Mouse (Mus musculus) adrenal gland, postnatal 36 days (tissue): ENCODE data around the gene Hunk. TPM values are rescaled to one million over a fixed set of nuclear protein-coding genes. Genes with fewer than 3 reads are reported as not detected.

ENCODE experiments used
- total RNA-seq, 2 experiments: library from RNA; stranded (reverse); gene quantifications; 2 replicates each; pipeline ENCODE4 v1.2.3; 2021

The Hunk gene
- total RNA-seq, 2 experiments from 2014 or later: 4.3 to 10.5 TPM

Other genes starting within 250 kb of the Hunk start
- gene Tiam1, start 242.2 kb upstream of the Hunk start, total RNA-seq: 10 to 100 TPM; 80.7 to 96.3 TPM
- 1,000 to 10,000 TPM; 1,234 to 1,554 TPM for gene Sod1, start 165.3 kb upstream of the Hunk start, total RNA-seq
- 10 to 100 TPM; 38.3 to 46.0 TPM for gene Scaf4, start 101.5 kb upstream of the Hunk start, total RNA-seq